Mouse (Mus musculus) liver, embryonic 14.5 days (tissue): ENCODE results near the gene Cyp4f40.
A peak's percentile ranks its signal among the peaks of the same experiment; 100 is the strongest.

Experiments
- CTCF ChIP-seq: IDR thresholded peaks from 2 replicates; pipeline ENCODE4 v1.5.1; 2016; ENCODE audit warnings: antibody characterized with exemption, low read depth, control low read depth
- EP300 ChIP-seq: IDR thresholded peaks from 2 replicates; pipeline ENCODE4 v1.6.1; 2016; ENCODE audit warnings: antibody characterized with exemption, low read depth

- TF ChIP-seq CTCF (peak; percentile 74), EP300 (no peak)
Observed at GRCm38 (mm10) chr17:32680404-32680803, 21.7 kb downstream of the Cyp4f40 start.
